Mouse (Mus musculus) limb, embryonic 14.5 days (tissue): ENCODE results near the gene Tubg2. TPM values are rescaled to one million over a fixed set of nuclear protein-coding genes. Genes with fewer than 3 reads are reported as not detected.
A peak's percentile ranks its signal among the peaks of the same experiment; 100 is the strongest.

ENCODE experiments used
- ATAC-seq: fragments of 200-750 bp; cut with Nextera tagmentation; 2 replicates; pipeline ENCODE4 v1.8.0; 2017; ENCODE audit warnings: low read depth, moderate number of reproducible peaks, moderate TSS enrichment; ENCODE audit not compliant: low FRiP score
- DNase-seq: peaks from one replicate; pipeline ENCODE4 v3.0.0-alpha.2; 2015; ENCODE audit warnings: low spot score
- H3K27ac ChIP-seq: fragments of 300-500 bp; sonication (generic); replicated peaks from 2 replicates; pipeline ENCODE4 v1.5.1; 2014; ENCODE audit warnings: low read depth, mild to moderate bottlenecking, low read length, moderate library complexity, mixed read lengths
- H3K27me3 ChIP-seq: fragments of 300-500 bp; sonication (generic); 2 replicates; pipeline ENCODE4 v1.6.1; 2014; ENCODE audit warnings: low read length, mixed read lengths; ENCODE audit not compliant: control insufficient read depth, insufficient read depth
- H3K36me3 ChIP-seq: fragments of 300-500 bp; sonication (generic); 2 replicates; pipeline ENCODE4 v1.6.1; 2014; ENCODE audit warnings: mild to moderate bottlenecking, low read length, moderate library complexity, mixed read lengths; ENCODE audit not compliant: control insufficient read depth, insufficient read depth
- H3K4me1 ChIP-seq: fragments of 300-500 bp; sonication (generic); 2 replicates; pipeline ENCODE4 v1.6.1; 2014; ENCODE audit warnings: antibody characterized with exemption, low read length, mixed read lengths; ENCODE audit not compliant: control insufficient read depth, insufficient read depth
- H3K4me2 ChIP-seq: fragments of 300-500 bp; sonication (generic); replicated peaks from 2 replicates; pipeline ENCODE4 v1.6.1; 2014; ENCODE audit warnings: low read depth, mild to moderate bottlenecking, low read length, moderate library complexity; ENCODE audit not compliant: severe bottlenecking
- H3K4me3 ChIP-seq: fragments of 300-500 bp; sonication (generic); replicated peaks from 2 replicates; pipeline ENCODE4 v1.5.1; 2014; ENCODE audit warnings: low read length
- H3K9ac ChIP-seq: fragments of 300-500 bp; sonication (generic); 2 replicates; pipeline ENCODE4 v1.6.1; 2014; ENCODE audit warnings: mild to moderate bottlenecking, low read depth, low read length, moderate library complexity; ENCODE audit not compliant: severe bottlenecking
- H3K9me3 ChIP-seq: fragments of 300-500 bp; sonication (generic); 2 replicates; pipeline ENCODE4 v1.6.1; 2016; ENCODE audit warnings: low read length; ENCODE audit not compliant: control insufficient read depth
- POLR2A ChIP-seq: fragments of 200-500 bp; IDR thresholded peaks from 2 replicates; pipeline ENCODE4 v1.8.0; 2012; ENCODE audit warnings: inconsistent platforms, mild to moderate bottlenecking, moderate library complexity, borderline replicate concordance; ENCODE audit not compliant: insufficient read depth, insufficient read length; ENCODE audit errors: extremely low read depth
- WGBS: fragments of 180-500 bp; shearing (Covaris S2); extraction: QIAGEN DNeasy Blood & Tissue Kit; methylation state at CpG from one replicate; pipeline ENCODE4 v1.1.7; 2014; 5-methylcytosine and 5-hydroxymethylcytosine counted together
- polyA plus RNA-seq, 2 experiments: library from polyadenylated mRNA; depleted of rRNA in 1 of 2; stranded (reverse) in 1 of 2; unstranded in 1 of 2; fragments of >200 nt; fragmentation: Nextera tagmentation in 1 of 2; extraction: Ambion mirVana in 1 of 2; gene quantifications; 2 replicates each; pipeline versions ENCODE4 v1.2.1 to v1.2.3; 2012 to 2014

Tubg2 gene
- polyA plus RNA-seq, 2 experiments: 6.2 to 7.1 TPM

DNA sequence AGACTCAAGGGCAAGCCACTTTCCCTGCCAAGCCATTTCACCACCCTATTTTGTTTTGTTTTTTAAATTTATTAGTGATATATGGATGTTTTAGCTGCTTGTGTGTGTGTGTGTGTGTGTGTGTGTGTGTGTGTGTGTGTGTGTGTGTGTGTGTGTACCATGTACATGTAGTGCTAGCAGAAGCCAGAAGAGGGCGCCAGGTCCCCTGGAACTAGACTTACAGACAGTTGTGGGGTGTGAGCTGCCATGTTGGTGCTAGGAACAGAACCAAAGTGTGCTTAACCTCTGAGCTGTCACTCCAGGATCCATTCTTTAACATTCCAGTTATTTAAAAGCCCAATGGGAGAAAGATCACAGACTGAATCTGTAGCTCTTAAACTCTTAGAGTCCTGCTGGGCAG lies 28.6 kb upstream of the Tubg2 start:
- Histone ChIP-seq H3K4me2 (no peak overlapping the region), H3K36me3 (peaks cover 33% of the 10 kb centered on the region), H3K27me3 (no peaks in the 10 kb centered on the region), H3K27ac (no peak overlapping the region), H3K9me3 (no peaks in the 10 kb centered on the region), H3K4me3 (no peak overlapping the region), H3K9ac (no peak overlapping the region), H3K4me1 (no peaks in the 10 kb centered on the region)
- TF ChIP-seq POLR2A: no peak
- DNase-seq (no peak), ATAC-seq (no peak)
- 83% methylated on average over 1 of the region's 1 CpGs for WGBS

DNA sequence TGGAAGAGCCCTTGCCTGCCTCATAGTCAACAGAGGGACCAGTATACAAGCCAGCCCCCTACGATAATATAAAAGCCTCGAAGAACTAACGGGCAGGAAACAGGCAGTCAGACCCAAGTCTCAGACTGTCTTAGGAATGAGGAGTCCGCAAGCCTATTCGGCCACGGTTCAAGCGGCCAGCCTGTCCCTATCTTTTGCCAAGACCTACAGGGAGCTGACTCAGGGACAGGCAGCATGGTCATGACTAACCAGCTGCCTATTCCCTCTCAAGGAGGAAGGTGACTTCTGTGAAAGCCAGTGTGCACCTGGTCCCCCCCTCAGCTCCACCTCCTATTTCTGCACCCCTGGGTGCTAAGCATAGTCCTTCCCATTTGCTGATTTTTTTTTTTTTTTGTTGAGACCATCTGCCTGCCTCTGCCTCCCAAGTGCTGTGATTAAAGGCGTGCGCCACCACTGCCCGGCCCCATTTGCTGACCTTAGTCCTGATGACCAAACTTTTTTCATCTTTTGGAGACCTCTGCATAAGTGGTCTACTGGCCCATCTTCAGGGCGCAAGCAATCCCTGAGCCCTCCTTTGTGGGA lies 26.6 kb upstream of the Tubg2 start:
- Histone ChIP-seq H3K4me1 (no peaks in the 10 kb centered on the region), H3K4me3 (no peak overlapping the region), H3K9ac (no peak overlapping the region), H3K36me3 (peaks cover 20% of the 10 kb centered on the region), H3K9me3 (no peaks in the 10 kb centered on the region), H3K27me3 (no peaks in the 10 kb centered on the region), H3K4me2 (no peak overlapping the region), H3K27ac (no peak overlapping the region)
- WGBS: 85% methylated on average over 11 of the region's 11 CpGs
- no peak for ATAC-seq
- TF ChIP-seq POLR2A: no peak
- DNase-seq: no peak

DNA sequence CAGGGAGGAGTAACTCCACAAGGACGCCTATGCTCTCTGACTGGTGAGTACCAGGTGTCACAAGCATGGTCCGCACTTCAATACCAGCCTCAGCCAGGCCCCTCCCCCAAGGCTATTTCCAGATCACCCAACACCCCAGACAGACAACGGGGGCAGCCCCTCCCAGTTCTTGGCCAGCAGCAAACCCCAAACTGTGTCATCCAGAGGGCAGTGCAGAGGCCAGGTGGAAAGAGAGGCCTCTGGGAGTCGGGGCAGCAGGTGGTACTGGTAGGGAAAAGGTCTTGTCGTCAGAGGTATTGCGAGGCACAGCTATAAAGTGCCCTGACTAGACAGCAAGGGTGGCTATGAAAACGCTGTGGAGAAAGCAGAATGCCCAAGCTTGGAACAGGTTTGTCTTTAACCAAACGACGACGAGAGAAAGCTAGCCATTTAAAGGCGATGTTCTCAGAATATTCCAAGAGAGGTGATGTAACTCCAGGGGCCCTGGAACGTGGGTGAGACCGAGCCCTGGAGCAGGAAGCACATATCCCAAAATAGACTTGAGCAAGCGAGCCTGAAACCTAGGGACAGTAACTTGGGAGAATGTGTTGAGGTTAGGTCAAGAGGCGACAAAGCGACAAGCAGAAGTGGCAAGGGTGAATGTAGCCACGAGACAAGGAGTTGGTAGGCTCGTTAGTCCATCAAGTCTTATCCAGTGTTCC lies 25.5 kb upstream of the Tubg2 start:
- Histone ChIP-seq H3K36me3 (peaks cover 17% of the 10 kb centered on the region), H3K27ac (no peak overlapping the region), H3K4me3 (no peak overlapping the region), H3K9me3 (no peaks in the 10 kb centered on the region), H3K9ac (no peak overlapping the region), H3K27me3 (no peaks in the 10 kb centered on the region), H3K4me1 (no peaks in the 10 kb centered on the region), H3K4me2 (no peak overlapping the region)
- DNase-seq: no peak
- WGBS: 42% methylated on average over 18 of the region's 18 CpGs
- no peak for TF ChIP-seq POLR2A
- peak; percentile 9; the same call in 1 of the 2 replicates for ATAC-seq

DNA sequence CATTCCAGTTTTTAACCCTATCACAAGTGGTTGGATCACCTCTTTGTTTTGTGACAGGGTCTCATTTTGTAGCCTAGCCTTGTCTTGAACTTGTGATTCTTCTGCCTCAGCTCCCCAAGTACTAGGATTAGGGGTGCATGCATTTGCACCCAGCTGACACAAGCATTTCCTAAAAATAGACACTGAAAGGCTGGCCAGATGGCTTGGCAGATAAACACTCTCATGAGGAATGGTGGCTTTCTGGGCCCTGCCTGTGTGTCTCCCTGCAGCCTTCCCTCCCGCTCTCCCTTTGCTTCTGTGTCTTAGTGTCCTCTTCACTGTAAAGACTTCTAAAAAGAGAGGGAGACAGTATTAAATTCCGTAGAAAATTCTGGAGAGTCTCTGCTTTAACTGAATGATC lies 24.5 kb upstream of the Tubg2 start:
- H3K9me3 ChIP-seq: no peaks in the 10 kb centered on the region
- 94% methylated on average over 2 of the region's 2 CpGs for WGBS
- DNase-seq (no peak), ATAC-seq (no peak)
- H3K27ac ChIP-seq: no peak overlapping the region
- peaks cover 7% of the 10 kb centered on the region for H3K36me3 ChIP-seq
- no peaks in the 10 kb centered on the region for H3K4me1 ChIP-seq
- no peak overlapping the region for H3K4me2 ChIP-seq
- H3K4me3 ChIP-seq: no peak overlapping the region
- TF ChIP-seq POLR2A: no peak
- H3K27me3 ChIP-seq: no peaks in the 10 kb centered on the region
- H3K9ac ChIP-seq: no peak overlapping the region

DNA sequence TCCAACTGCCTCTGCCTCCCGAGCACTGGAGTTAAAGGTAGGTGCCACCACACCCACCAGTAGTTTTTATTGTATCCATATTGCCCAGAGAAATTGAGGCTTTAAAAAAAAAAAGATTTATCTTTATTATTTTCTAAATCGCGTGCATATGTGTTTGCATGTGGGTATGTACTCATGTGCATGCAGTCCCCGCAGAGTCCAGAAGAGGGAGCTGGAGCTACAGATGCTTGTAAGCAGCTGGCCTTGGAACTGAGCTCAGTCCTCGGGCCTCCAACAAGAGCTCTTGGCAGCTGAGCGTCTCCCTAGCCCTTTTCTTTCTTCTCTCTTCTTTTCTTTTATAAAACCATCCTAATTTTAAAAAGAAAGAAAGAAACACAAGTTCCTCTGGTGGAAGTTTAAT lies 24.0 kb upstream of the Tubg2 start:
- no peak overlapping the region for H3K9ac ChIP-seq
- no peak overlapping the region for H3K27ac ChIP-seq
- ATAC-seq (no peak), DNase-seq (no peak)
- H3K36me3 ChIP-seq: peaks cover 2% of the 10 kb centered on the region; the same call in 1 of the 2 replicates
- 87% methylated on average over 6 of the region's 6 CpGs for WGBS
- H3K4me1 ChIP-seq: no peaks in the 10 kb centered on the region
- no peak for TF ChIP-seq POLR2A
- H3K9me3 ChIP-seq: no peaks in the 10 kb centered on the region
- H3K27me3 ChIP-seq: no peaks in the 10 kb centered on the region
- no peak overlapping the region for H3K4me3 ChIP-seq
- no peak overlapping the region for H3K4me2 ChIP-seq

DNA sequence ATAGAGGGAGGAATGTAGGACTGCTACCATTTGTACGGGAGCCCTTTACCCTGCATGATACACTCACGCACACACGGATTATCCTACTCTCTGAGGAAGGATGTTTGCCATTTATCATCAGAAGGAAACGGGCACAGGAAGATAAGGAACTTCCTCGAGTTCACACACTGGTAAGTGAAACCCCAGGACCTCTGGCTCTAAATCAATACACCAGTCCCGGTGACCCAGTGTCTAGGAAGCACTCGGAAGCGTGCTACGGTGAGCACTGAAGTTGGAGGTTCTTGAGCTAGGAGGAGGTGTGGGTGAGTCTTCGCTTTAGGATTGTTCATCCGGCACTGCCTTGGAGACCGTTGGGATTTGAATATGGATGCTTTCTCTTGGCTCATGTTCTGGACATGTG lies 22.7 kb upstream of the Tubg2 start:
- 69% methylated on average over 12 of the region's 12 CpGs for WGBS
- Histone ChIP-seq H3K9me3 (no peaks in the 10 kb centered on the region), H3K4me2 (no peak overlapping the region), H3K4me3 (no peak overlapping the region), H3K9ac (no peak overlapping the region), H3K27me3 (no peaks in the 10 kb centered on the region), H3K4me1 (no peaks in the 10 kb centered on the region), H3K27ac (no peak overlapping the region), H3K36me3 (no peaks in the 10 kb centered on the region)
- no peak for TF ChIP-seq POLR2A
- ATAC-seq (no peak), DNase-seq (no peak)
